Mouse (Mus musculus): ENCODE results near the gene Spns2.
A peak's percentile ranks its signal among the peaks of the same experiment; 100 is the strongest.
"Not testable (repeated sequence)": the region's sequence is repeated elsewhere in the genome, so short reads cannot be mapped to it uniquely, and the experiment has no call there.

The Spns2 gene

GRCm38 (mm10) chr11:72473540-72473939, 16.2 kb downstream of the Spns2 start:
- no peak for DNase-seq (ENCODE audit: low read depth, low spot score)

GRCm38 (mm10) chr11:72471381-72471780, 18.3 kb downstream of the Spns2 start:
- DNase-seq (ENCODE audit: low read depth, low spot score) = no peak

- DNase-seq (ENCODE audit: low read depth, low spot score) = no peak
Measured at GRCm38 (mm10) chr11:72470004-72470403, 19.7 kb downstream of the Spns2 start.

- no peak for DNase-seq (ENCODE audit: low read depth, low spot score)
Measured at GRCm38 (mm10) chr11:72469217-72469616, 20.5 kb downstream of the Spns2 start.

- DNase-seq (ENCODE audit: low read depth, low spot score) = no peak
Measured at GRCm38 (mm10) chr11:72468525-72468924, 21.2 kb downstream of the Spns2 start.

- no peak for DNase-seq (ENCODE audit: low read depth, low spot score)
Measured at GRCm38 (mm10) chr11:72466694-72467507, 22.8 kb downstream of the Spns2 start.

- DNase-seq (ENCODE audit: low read depth, low spot score) = no peak
Measured at GRCm38 (mm10) chr11:72465978-72466693, 23.6 kb downstream of the Spns2 start.

GRCm38 (mm10) chr11:72464821-72465220, 24.9 kb downstream of the Spns2 start:
- DNase-seq (ENCODE audit: low read depth, low spot score) = no peak

GRCm38 (mm10) chr11:72461500-72461981, 28.2 kb downstream of the Spns2 start:
- DNase-seq (ENCODE audit: low read depth, low spot score) = no peak

- DNase-seq (ENCODE audit: low read depth, low spot score) = no peak
Measured at GRCm38 (mm10) chr11:72458502-72458901, 31.2 kb downstream of the Spns2 start.

- no peak for DNase-seq (ENCODE audit: low read depth, low spot score)
Measured at GRCm38 (mm10) chr11:72457995-72458496, 31.7 kb downstream of the Spns2 start.

GRCm38 (mm10) chr11:72455694-72456093, 34.0 kb downstream of the Spns2 start:
- no peak for DNase-seq (ENCODE audit: low read depth, low spot score)

- no peak for DNase-seq (ENCODE audit: low read depth, low spot score)
Measured at GRCm38 (mm10) chr11:72453105-72453953, 36.4 kb downstream of the Spns2 start.

GRCm38 (mm10) chr11:72452140-72452665, 37.5 kb downstream of the Spns2 start:
- DNase-seq (ENCODE audit: low read depth, low spot score) = no peak

GRCm38 (mm10) chr11:72447475-72447874, 42.2 kb downstream of the Spns2 start:
- DNase-seq (ENCODE audit: low read depth, low spot score) = no peak

GRCm38 (mm10) chr11:72446311-72447105, 43.2 kb downstream of the Spns2 start:
- peak; percentile 58 for DNase-seq (ENCODE audit: low read depth, low spot score)

GRCm38 (mm10) chr11:72440965-72441664, 48.6 kb downstream of the Spns2 start, which contains the start of gene Mybbp1a:
Mybbp1a (plus strand) TSS chr11:72441355.
- DNase-seq (ENCODE audit: low read depth, low spot score) = peak; percentile 96

- not testable (repeated sequence) for DNase-seq (ENCODE audit: low read depth, low spot score)
Measured at GRCm38 (mm10) chr11:72440597-72440964, 49.1 kb downstream of the Spns2 start.

GRCm38 (mm10) chr11:72438411-72438810, 51.3 kb downstream of the Spns2 start:
- DNase-seq (ENCODE audit: low read depth, low spot score) = no peak
